Mouse (Mus musculus) telencephalon, adult 2 months (tissue): ENCODE results near the gene Art5.
A peak's percentile ranks its signal among the peaks of the same experiment; 100 is the strongest.
"Not testable (repeated sequence)": the region's sequence is repeated elsewhere in the genome, so short reads cannot be mapped to it uniquely, and the experiment has no call there.

Source experiments
- DNase-seq: peaks from one replicate; pipeline ENCODE4 v3.0.0-alpha.2; 2011; ENCODE audit warnings: low read depth, low spot score

The Art5 gene

GRCm38 (mm10) chr7:102081784-102082183 lies 27.5 kb downstream of the Art5 start:
- no peak for DNase-seq

- DNase-seq = no peak
These were observed 29.0 kb downstream of the Art5 start for GRCm38 (mm10) chr7:102080311-102080710.

- no peak for DNase-seq
These were observed 30.8 kb downstream of the Art5 start for GRCm38 (mm10) chr7:102078517-102078916.

GRCm38 (mm10) chr7:102076714-102077296 lies 32.5 kb downstream of the Art5 start:
- DNase-seq = no peak

GRCm38 (mm10) chr7:102066363-102066762 lies 42.9 kb downstream of the Art5 start:
- no peak for DNase-seq

GRCm38 (mm10) chr7:102065046-102065891 lies 44.0 kb downstream of the Art5 start, which contains the start of the genes Rnf121, Xndc1 and Xntrpc:
Rnf121 (minus strand) TSS chr7:102065469.
Xndc1 (plus strand) TSS chr7:102065511.
Xntrpc (plus strand) TSS chr7:102065713.
- DNase-seq = peak; percentile 96

- no peak for DNase-seq
These were observed 44.6 kb downstream of the Art5 start for GRCm38 (mm10) chr7:102064655-102065045.

- no peak for DNase-seq
These were observed 45.4 kb downstream of the Art5 start for GRCm38 (mm10) chr7:102063891-102064290.

- DNase-seq = no peak
These were observed 47.1 kb downstream of the Art5 start for GRCm38 (mm10) chr7:102062203-102062602.

GRCm38 (mm10) chr7:102061353-102061752 lies 47.9 kb downstream of the Art5 start:
- DNase-seq = no peak

- not testable (repeated sequence) for DNase-seq
These were observed 60.8 kb downstream of the Art5 start for GRCm38 (mm10) chr7:102048524-102048923.
